Mouse (Mus musculus): ENCODE data around the gene Slc25a19.

DNA sequence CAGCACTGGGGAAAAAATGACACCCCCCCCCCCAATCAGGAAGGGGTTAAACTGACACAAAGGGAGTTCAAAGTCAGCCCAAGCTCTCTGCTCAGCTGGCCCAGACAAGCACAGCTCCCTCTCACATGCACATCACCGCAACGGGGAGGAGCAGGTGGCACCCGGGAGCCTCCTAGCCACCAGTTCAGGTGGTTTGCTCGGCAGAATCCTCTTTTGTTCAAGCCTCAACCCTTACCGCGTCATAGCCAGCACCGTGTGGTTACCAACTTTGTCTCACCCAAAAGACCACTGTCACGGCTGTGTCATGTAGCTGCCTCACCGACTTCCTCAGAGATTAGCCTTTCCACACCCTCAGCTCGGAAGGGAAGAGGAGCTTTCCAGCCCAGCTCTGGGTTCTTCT is 15.2 kb upstream of the Slc25a19 start:
- TF ChIP-seq CTCF (IDR thresholded peaks at IDR 0.05; ENCODE audit: borderline replicate concordance, control insufficient read depth, extremely low read depth, insufficient read depth, low read length, poor library complexity) (no peak), POLR2A (IDR thresholded peaks at IDR 0.05; ENCODE audit: control insufficient read depth, extremely low read depth, insufficient read depth, low read length, poor library complexity) (no peak)
